Mouse (Mus musculus) macrophage (primary cell): ENCODE measurements around the gene Rsrp1. TPM values are rescaled to one million over a fixed set of nuclear protein-coding genes. Genes with fewer than 3 reads are reported as not detected.

Experiments used
- H3K27ac ChIP-seq: fragments of 350-480 bp; formaldehyde crosslinking; 2 replicates; pipeline ENCODE4 v1.9.0; 2021
- H3K36me3 ChIP-seq: fragments of 350-480 bp; formaldehyde crosslinking; 2 replicates; pipeline ENCODE4 v1.9.0; 2021; ENCODE audit errors: inconsistent target
- H3K4me3 ChIP-seq: fragments of 350-480 bp; formaldehyde crosslinking; 2 replicates; pipeline ENCODE4 v1.9.0; 2021; ENCODE audit errors: inconsistent target
- H3K79me2 ChIP-seq: fragments of 350-480 bp; formaldehyde crosslinking; 2 replicates; pipeline ENCODE4 v1.9.0; 2021; ENCODE audit errors: inconsistent target
- WGBS: methylation state at CpG from one replicate; pipeline ENCODE4 v1.1.7; 2026; ENCODE audit warnings: inconsistent platforms; ENCODE audit not compliant: missing documents; 5-methylcytosine and 5-hydroxymethylcytosine counted together
- polyA plus RNA-seq: library from polyadenylated mRNA; stranded (reverse); fragments of 250-400 nt; gene quantifications from 3 replicates; pipeline ENCODE4 v1.2.4, GENCODE M21; 2018; ENCODE audit warnings: inconsistent platforms

Gene Rsrp1
- polyA plus RNA-seq, 1 experiment from 2014 or later = 250 TPM

DNA sequence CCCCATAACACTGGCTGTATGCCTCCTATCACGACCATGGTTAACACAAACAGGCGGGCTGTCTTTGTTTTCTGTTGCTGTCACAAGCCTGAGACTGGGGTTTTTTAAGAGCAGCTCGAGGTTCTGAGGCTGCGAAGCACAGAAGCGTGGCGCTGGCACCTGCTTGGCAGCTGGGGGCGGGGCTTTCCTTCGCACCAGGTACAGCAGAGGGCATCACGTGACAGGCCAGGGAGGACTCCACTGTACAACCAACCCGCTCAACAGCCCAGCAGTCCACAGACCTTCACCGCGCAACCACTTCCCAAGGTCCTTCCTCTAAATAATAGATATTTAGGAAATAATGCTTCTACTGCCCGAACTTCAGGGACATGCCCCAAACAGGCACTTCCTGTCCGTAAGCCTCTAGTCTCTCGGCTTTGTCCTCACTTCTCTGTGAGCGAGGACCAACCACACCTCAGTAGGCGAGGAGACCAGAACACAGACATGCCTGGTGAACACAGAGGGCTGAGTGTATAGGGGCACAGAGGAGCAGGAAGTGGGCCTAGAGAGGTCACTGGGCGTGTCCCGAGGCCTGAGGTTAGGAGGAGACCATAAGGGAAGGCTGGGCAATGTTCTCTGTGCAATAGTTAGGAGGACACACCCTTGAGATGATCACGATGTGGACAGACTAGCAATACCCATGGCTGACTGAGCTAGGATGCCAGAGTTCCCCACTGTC, 44.7 kb downstream of the Rsrp1 start:
- Histone ChIP-seq H3K36me3 (no peaks in the 10 kb centered on the region), H3K79me2 (no peaks in the 10 kb centered on the region), H3K27ac (no peak overlapping the region), H3K4me3 (no peak overlapping the region)
- WGBS = 70% methylated on average over 20 of the region's 20 CpGs

DNA sequence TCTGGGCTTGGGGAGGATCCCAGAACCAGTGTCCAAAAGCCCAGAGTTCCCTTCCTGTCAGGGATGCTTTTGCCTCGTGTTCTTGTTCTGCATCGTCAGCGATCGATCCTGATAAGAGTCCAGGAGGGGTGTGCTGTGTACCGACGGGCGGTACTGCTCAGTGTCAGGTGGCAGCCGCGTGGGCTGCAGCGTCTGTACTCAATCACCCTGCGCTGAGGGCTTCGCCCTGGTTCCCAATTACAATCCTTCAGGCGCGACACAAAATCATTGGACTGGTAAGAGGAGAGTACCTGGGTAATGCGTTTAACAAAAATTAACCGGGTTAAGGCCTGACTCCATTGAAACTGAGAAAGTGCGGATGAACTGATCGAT, 45.2 kb downstream of the Rsrp1 start:
- no peak overlapping the region for H3K27ac ChIP-seq

DNA sequence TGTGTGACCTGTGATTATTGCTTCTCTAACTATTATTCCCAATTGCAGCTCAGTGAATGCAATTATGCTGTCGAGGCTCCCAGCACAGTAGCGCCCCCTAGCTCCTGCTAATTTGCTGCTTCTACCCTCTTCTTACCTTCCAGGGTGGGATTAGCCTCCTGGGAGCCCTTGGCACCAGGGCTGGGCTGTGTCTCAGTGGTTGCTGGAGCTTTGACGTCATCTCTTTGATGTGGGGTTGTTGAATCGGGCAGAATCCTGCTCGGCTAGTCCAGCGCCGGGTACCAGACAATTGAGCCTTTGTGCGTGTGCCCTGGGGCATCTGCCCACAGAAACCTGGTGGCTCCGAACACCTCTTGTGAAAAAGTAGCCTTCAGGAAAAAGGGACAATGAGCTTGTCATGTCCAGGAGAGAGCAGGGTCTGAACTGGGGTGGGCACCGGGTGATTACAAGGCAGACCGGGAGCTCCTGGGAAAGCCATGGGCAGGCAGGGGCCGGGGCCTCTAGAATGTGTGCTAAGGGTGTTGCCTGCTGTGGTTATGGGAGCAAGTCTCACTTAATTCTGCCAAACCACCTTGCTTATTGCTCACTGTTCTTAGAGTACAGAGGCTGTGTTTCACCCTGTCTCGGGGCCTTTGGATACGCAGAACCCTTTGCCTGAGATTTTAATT, 52.0 kb downstream of the Rsrp1 start:
- WGBS = 83% methylated on average over 14 of the region's 14 CpGs
- no peaks in the 10 kb centered on the region for H3K79me2 ChIP-seq
- H3K36me3 ChIP-seq = no peaks in the 10 kb centered on the region
- H3K4me3 ChIP-seq = no peak overlapping the region
- H3K27ac ChIP-seq = no peak overlapping the region

More for the DNA sequence above, 45.2 kb downstream of the Rsrp1 start:
- Histone ChIP-seq H3K4me3 (no peak overlapping the region), H3K79me2 (no peaks in the 10 kb centered on the region), H3K36me3 (no peaks in the 10 kb centered on the region)
- WGBS = 92% methylated on average over 18 of the region's 18 CpGs

DNA sequence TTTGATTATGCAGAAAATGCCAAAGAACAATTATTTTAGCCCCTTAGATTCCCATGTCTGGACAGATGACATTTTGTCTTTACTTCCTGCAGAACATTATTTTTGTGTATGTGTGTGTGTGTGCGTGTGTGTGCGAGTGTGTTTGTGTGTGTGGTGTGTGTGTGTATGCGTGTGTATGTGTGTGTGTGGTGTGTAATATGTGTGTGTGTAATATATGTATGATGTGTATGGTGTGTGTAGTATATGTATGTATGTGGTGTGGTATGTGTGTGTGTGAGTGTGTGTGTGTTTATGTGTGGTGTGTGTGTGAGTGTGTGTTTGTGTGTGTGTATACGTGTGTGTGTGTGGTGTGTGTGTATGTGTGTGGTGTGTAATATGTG, 52.5 kb downstream of the Rsrp1 start:
- no peak overlapping the region for H3K4me3 ChIP-seq
- H3K36me3 ChIP-seq = no peaks in the 10 kb centered on the region
- WGBS = 85% methylated on average over 3 of the region's 4 CpGs
- no peaks in the 10 kb centered on the region for H3K79me2 ChIP-seq
- H3K27ac ChIP-seq = no peak overlapping the region

Other genes starting within 250 kb of the Rsrp1 start
- gene Man1c1, start 219.3 kb upstream of the Rsrp1 start, polyA plus RNA-seq = 82.3 to 124 TPM (median 103 TPM) in 3 replicates
- gene Ldlrap1, start 155.6 kb upstream of the Rsrp1 start, polyA plus RNA-seq = 34.2 to 76.5 TPM (median 43.1 TPM) in 3 replicates
- gene Maco1, start 70.2 kb upstream of the Rsrp1 start, polyA plus RNA-seq = 14.4 to 24.0 TPM (median 21.7 TPM) in 3 replicates
- gene Rhd, start 59.1 kb upstream of the Rsrp1 start, polyA plus RNA-seq = not detected in 3 replicates
- gene Tmem50a, start 8.6 kb upstream of the Rsrp1 start, polyA plus RNA-seq = 279 to 472 TPM (median 312 TPM) in 3 replicates
- gene Syf2, start 7.3 kb downstream of the Rsrp1 start, polyA plus RNA-seq = 65.7 to 116 TPM (median 81.0 TPM) in 3 replicates
- gene Runx3, start 197.1 kb downstream of the Rsrp1 start, polyA plus RNA-seq = 0.75 to 1.8 TPM (median 1.3 TPM) in 3 replicates